Mouse (Mus musculus) large intestine, adult 2 months (tissue): Measurements from ENCODE around the gene Tead1. TPM values are rescaled to one million over a fixed set of nuclear protein-coding genes. Genes with fewer than 3 reads are reported as not detected.

Experiments
- DNase-seq: peaks from one replicate; pipeline ENCODE4 v3.0.0-alpha.2; 2012; ENCODE audit warnings: low read depth, low spot score
- WGBS: fragments of 180-500 bp; shearing (Covaris S2); methylation state at CpG from one replicate; pipeline ENCODE4 v1.1.7; 2018; 5-methylcytosine and 5-hydroxymethylcytosine counted together
- polyA plus RNA-seq: library from polyadenylated mRNA; depleted of rRNA; stranded (reverse); fragments of >200 nt; gene quantifications from 2 replicates; pipeline ENCODE4 v1.2.3, GENCODE M21; 2012

The Tead1 gene
- polyA plus RNA-seq, 1 experiment, result 5.9 TPM

GRCm38 (mm10) chr7:112684626-112685561 is 5.8 kb downstream of the Tead1 start:
- DNase-seq, result no peak
- 35% methylated on average over 23 of the region's 23 CpGs for WGBS

GRCm38 (mm10) chr7:112685993-112686392 is 6.9 kb downstream of the Tead1 start:
- DNase-seq, result no peak
- 92% methylated on average over 3 of the region's 3 CpGs for WGBS

- WGBS, result 72% methylated on average over 10 of the region's 10 CpGs
- DNase-seq, result no peak
Observed at GRCm38 (mm10) chr7:112686586-112686985, 7.5 kb downstream of the Tead1 start.

- DNase-seq, result no peak
- WGBS, result 21% methylated on average over 9 of the region's 9 CpGs
Observed at GRCm38 (mm10) chr7:112688425-112689001, 9.4 kb downstream of the Tead1 start.

GRCm38 (mm10) chr7:112690836-112691781 is 12.0 kb downstream of the Tead1 start:
- no peak for DNase-seq
- 33% methylated on average over 7 of the region's 7 CpGs for WGBS

GRCm38 (mm10) chr7:112693566-112693965 is 14.4 kb downstream of the Tead1 start:
- WGBS, result 84% methylated on average over 10 of the region's 10 CpGs
- DNase-seq, result no peak

- DNase-seq, result no peak
- WGBS, result 42% methylated on average over 4 of the region's 4 CpGs
Observed at GRCm38 (mm10) chr7:112696777-112697161, 17.7 kb downstream of the Tead1 start.

- WGBS, result 8% methylated on average over 10 of the region's 10 CpGs
- DNase-seq, result no peak
Observed at GRCm38 (mm10) chr7:112697162-112697841, 18.2 kb downstream of the Tead1 start.

GRCm38 (mm10) chr7:112700082-112700481 is 21.0 kb downstream of the Tead1 start:
- whole genome bisulfite sequencing, result 41% methylated on average over 5 of the region's 5 CpGs
- DNase-seq, result no peak

- DNase-seq, result no peak
- 68% methylated on average over 4 of the region's 4 CpGs for WGBS
Observed at GRCm38 (mm10) chr7:112703341-112703740, 24.2 kb downstream of the Tead1 start.

- peak; percentile 75 for DNase-seq
- 23% methylated on average over 9 of the region's 9 CpGs for whole genome bisulfite sequencing
Observed at GRCm38 (mm10) chr7:112705870-112706269, 26.8 kb downstream of the Tead1 start.

GRCm38 (mm10) chr7:112706756-112707155 is 27.6 kb downstream of the Tead1 start:
- 34% methylated on average over 3 of the region's 4 CpGs for WGBS
- no peak for DNase-seq

GRCm38 (mm10) chr7:112710409-112711107 is 31.4 kb downstream of the Tead1 start:
- 50% methylated on average over 7 of the region's 7 CpGs for WGBS
- DNase-seq, result no peak

GRCm38 (mm10) chr7:112711977-112712376 is 32.9 kb downstream of the Tead1 start:
- WGBS, result 62% methylated on average over 5 of the region's 5 CpGs
- DNase-seq, result no peak

GRCm38 (mm10) chr7:112713509-112713908 is 34.4 kb downstream of the Tead1 start:
- 20% methylated on average over 5 of the region's 5 CpGs for WGBS
- no peak for DNase-seq

- WGBS, result 92% methylated on average over 6 of the region's 6 CpGs
- no peak for DNase-seq
Observed at GRCm38 (mm10) chr7:112714783-112715182, 35.7 kb downstream of the Tead1 start.

- 40% methylated on average over 6 of the region's 6 CpGs for WGBS
- no peak for DNase-seq
Observed at GRCm38 (mm10) chr7:112716701-112717100, 37.6 kb downstream of the Tead1 start.

GRCm38 (mm10) chr7:112717676-112718075 is 38.6 kb downstream of the Tead1 start:
- DNase-seq, result no peak
- WGBS, result 31% methylated on average over 2 of the region's 2 CpGs
